Mouse (Mus musculus) thymus, adult 2 months (tissue): Measurements from ENCODE around the gene Bcl3.
A peak's percentile ranks its signal among the peaks of the same experiment; 100 is the strongest.

Experiments used
- CTCF ChIP-seq: fragments of 200-500 bp; IDR thresholded peaks from 2 replicates; pipeline ENCODE4 v1.5.1; 2012; ENCODE audit warnings: mild to moderate bottlenecking, control low read depth, low read length, moderate library complexity, borderline replicate concordance; ENCODE audit not compliant: control insufficient read depth, poor library complexity, insufficient read depth; ENCODE audit errors: extremely low read depth
- POLR2A ChIP-seq: fragments of 200-500 bp; IDR thresholded peaks from 2 replicates; pipeline ENCODE4 v1.6.1; 2012; ENCODE audit warnings: mild to moderate bottlenecking, low read length, control low read depth, moderate library complexity; ENCODE audit not compliant: control insufficient read depth, poor library complexity, insufficient read depth; ENCODE audit errors: extremely low read depth

GRCm38 (mm10) chr7:19789904-19790347 is 32.6 kb downstream of the Bcl3 start:
- TF ChIP-seq CTCF (peak; percentile 99), POLR2A (no peak)
